In the genomic region with DNA sequence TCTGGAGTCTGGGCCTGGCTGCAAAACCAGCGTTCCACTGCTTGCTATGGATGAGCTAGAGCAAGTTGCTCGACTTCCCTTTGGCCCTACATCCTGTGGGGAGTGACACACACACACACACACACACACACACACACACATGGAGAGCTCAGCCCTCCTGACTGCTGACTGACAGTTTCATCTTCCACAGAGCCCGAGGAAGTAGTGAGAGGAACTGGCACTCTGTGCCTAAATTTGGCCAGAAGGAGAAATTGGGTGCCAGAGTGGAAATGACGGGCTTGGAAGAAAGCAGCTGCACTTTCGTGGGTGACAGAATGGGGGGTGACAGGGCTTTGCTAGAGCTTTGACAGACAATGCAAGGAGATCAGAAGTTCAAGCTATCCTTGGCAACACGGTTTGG, we compare ENCODE assay signal across 10 mouse cellular contexts. TPM values are rescaled to one million over a fixed set of nuclear protein-coding genes. Genes with fewer than 3 reads are reported as not detected.
A peak's percentile ranks its signal among the peaks of the same experiment; 100 is the strongest.
DNase-seq lines count a peak whose midpoint lies in the region; ATAC-seq lines count a peak whose summit lies in the region.
"Had no signal": no experiment of that assay in that cellular context is flagged by ENCODE, and none has a peak within 500 bp of the region (broad histone marks: within the 10 kb centered on the region; RNA-seq: fewer than 3 reads in every experiment).

No protein-coding gene starts in this region.

- no peaks in the 10 kb centered on the region; the same call in 1 of the 2 replicates for H3K27me3 ChIP-seq in hindbrain, embryonic 12.5 days
- H3K27me3 ChIP-seq: hindbrain, embryonic 15.5 days; neural tube, embryonic 13.5 days had no signal

- no peaks in the 10 kb centered on the region for H3K9me3 ChIP-seq in hindbrain, embryonic 12.5 days (replicated peaks)
- H3K9me3 ChIP-seq: hindbrain, embryonic 15.5 days; neural tube, embryonic 13.5 days had no signal

- peak; percentile 13 to 56; a peak in 3 of 4 replicates for ATAC-seq in hematopoietic stem cell, adult 5-6 weeks (replicated peaks in 1 of 2; ENCODE audit: insufficient read depth in 1 of 2, low FRiP score in 2 of 2, low TSS enrichment in 1 of 2, low read depth in 1 of 2, poor library complexity in 2 of 2, severe bottlenecking in 2 of 2)
- ATAC-seq in hindbrain, embryonic 12.5 days (ENCODE audit: low FRiP score) = no peak

- H3K9ac ChIP-seq in hindbrain, embryonic 12.5 days = no peak overlapping the region
- H3K9ac ChIP-seq: hindbrain, embryonic 15.5 days; neural tube, embryonic 13.5 days had no signal

- H3K4me3 ChIP-seq in hindbrain, embryonic 12.5 days = no peak overlapping the region
- H3K4me3 ChIP-seq: hindbrain, embryonic 15.5 days; neural tube, embryonic 13.5 days had no signal

- H3K4me1 ChIP-seq in hindbrain, embryonic 12.5 days = no peaks in the 10 kb centered on the region
- H3K4me1 ChIP-seq: hindbrain, embryonic 15.5 days; neural tube, embryonic 13.5 days had no signal

- no peak overlapping the region for H3K4me2 ChIP-seq in hindbrain, embryonic 12.5 days (replicated peaks)
- H3K4me2 ChIP-seq: hindbrain, embryonic 15.5 days; neural tube, embryonic 13.5 days had no signal

- peak; percentile 21 for DNase-seq in left cerebral cortex, adult 11 months (ENCODE audit: low spot score)
- no peak for DNase-seq in left cerebral cortex, adult 18-20 months (ENCODE audit: low spot score in 2 of 2)
- peak; percentile 22 for DNase-seq in brain, embryonic 18.5 days (ENCODE audit: low read depth, low spot score)
- DNase-seq in lung, postnatal 14 days = peak; percentile 54
- no peak for DNase-seq in testis, postnatal 14 days (ENCODE audit: low spot score)
- no peak for DNase-seq in cerebellum, postnatal 36 days

- H3K36me3 ChIP-seq in hindbrain, embryonic 12.5 days = no peaks in the 10 kb centered on the region
- H3K36me3 ChIP-seq: hindbrain, embryonic 15.5 days; neural tube, embryonic 13.5 days had no signal

- 68% methylated on average over 6 of the region's 6 CpGs for WGBS in hindbrain, embryonic 12.5 days

- no peak overlapping the region for H3K27ac ChIP-seq in hindbrain, embryonic 12.5 days
- H3K27ac ChIP-seq: hindbrain, embryonic 15.5 days; neural tube, embryonic 13.5 days had no signal

RNA-seq across cellular contexts. Expression of gene Bex6, which starts 9.5 kb away (rescaled TPM):
- not detected for total RNA-seq in left cerebral cortex, adult 18-20 months (2021)
- 54.4 and 58.5 TPM in 2 replicates for total RNA-seq in hematopoietic stem cell, adult 5-6 weeks (2017)
- 0.26 TPM in 1 of 2 replicates, not detected in the other for polyA plus RNA-seq in hindbrain, embryonic 12.5 days (2016; fragmentation: Nextera tagmentation; extraction: Ambion mirVana)
- polyA plus RNA-seq: hindbrain, embryonic 15.5 days; neural tube, embryonic 13.5 days had no signal

RNA-seq across cellular contexts. Expression of gene Nrros, which starts 23.7 kb away (rescaled TPM):
- total RNA-seq in left cerebral cortex, adult 18-20 months (2021) = 1 to 10 TPM; 6.8 to 8.5 TPM
- 78.9 and 112 TPM in 2 replicates for total RNA-seq in hematopoietic stem cell, adult 5-6 weeks (2017)
- 9.8 and 10.1 TPM in 2 replicates for polyA plus RNA-seq in hindbrain, embryonic 12.5 days (2016; fragmentation: Nextera tagmentation; extraction: Ambion mirVana)

RNA-seq across cellular contexts. Expression of gene Fbxo45, which starts 57.8 kb away (rescaled TPM):
- 10 to 100 TPM; 44.8 to 50.3 TPM for total RNA-seq in left cerebral cortex, adult 18-20 months (2021)
- 26.1 and 32.0 TPM in 2 replicates for total RNA-seq in hematopoietic stem cell, adult 5-6 weeks (2017)
- polyA plus RNA-seq in hindbrain, embryonic 12.5 days (2016; fragmentation: Nextera tagmentation; extraction: Ambion mirVana) = 26.1 and 28.4 TPM in 2 replicates

RNA-seq across cellular contexts. Expression of gene Wdr53, which starts 57.9 kb away (rescaled TPM):
- 10 to 100 TPM; 12.4 to 12.5 TPM for total RNA-seq in left cerebral cortex, adult 18-20 months (2021)
- total RNA-seq in hematopoietic stem cell, adult 5-6 weeks (2017) = 14.0 and 22.6 TPM in 2 replicates
- polyA plus RNA-seq in hindbrain, embryonic 12.5 days (2016; fragmentation: Nextera tagmentation; extraction: Ambion mirVana) = 17.1 and 18.5 TPM in 2 replicates

Comparison
In these comparisons a context has a peak if more than half of its experiments do, and no peak if none do; other contexts are left out.
1. DNase-seq: peak in left cerebral cortex, adult 11 months (single experiment), brain, embryonic 18.5 days (single experiment) and lung, postnatal 14 days (single experiment); none in left cerebral cortex, adult 18-20 months (0 of 2), testis, postnatal 14 days (single experiment) and cerebellum, postnatal 36 days (0 of 2).
2. RNA of gene Bex6, which starts 9.5 kb away (total RNA-seq): 54.4 to 58.5 TPM in hematopoietic stem cell, adult 5-6 weeks; not detected in left cerebral cortex, adult 18-20 months; every median in the first group is over 10 times any median in the second.